Comparison of ENCODE assay signal across 21 mouse cellular contexts in genomic region chr4:7979772-7980351, GRCm38 (mm10).
DNase-seq lines count a peak whose midpoint lies in the region; ATAC-seq lines count a peak whose summit lies in the region.
"Had no signal": no experiment of that assay in that cellular context is flagged by ENCODE, and none has a peak within 500 bp of the region (broad histone marks: within the 10 kb centered on the region; RNA-seq: fewer than 3 reads in every experiment).

No protein-coding gene starts in this region.

- no peaks in the 10 kb centered on the region for H3K4me1 ChIP-seq in hindbrain, embryonic 16.5 days (ENCODE audit: control insufficient read depth, insufficient read depth, low read depth, low read length)
- no peaks in the 10 kb centered on the region for H3K4me1 ChIP-seq in hindbrain, embryonic 12.5 days
- no peaks in the 10 kb centered on the region for H3K4me1 ChIP-seq in neural tube, embryonic 15.5 days
- H3K4me1 ChIP-seq: heart, embryonic 10.5 days; hindbrain, embryonic 13.5 days had no signal

- H3K9me3 ChIP-seq in hindbrain, embryonic 16.5 days (ENCODE audit: control insufficient read depth, low read length), result no peaks in the 10 kb centered on the region
- H3K9me3 ChIP-seq in hindbrain, embryonic 12.5 days (replicated peaks), result no peaks in the 10 kb centered on the region
- no peaks in the 10 kb centered on the region for H3K9me3 ChIP-seq in neural tube, embryonic 15.5 days (replicated peaks)
- H3K9me3 ChIP-seq: embryonic facial prominence, embryonic 10.5 days; heart, embryonic 10.5 days; hindbrain, embryonic 13.5 days had no signal

- H3K4me2 ChIP-seq in hindbrain, embryonic 16.5 days (ENCODE audit: low read length), result no peak overlapping the region
- H3K4me2 ChIP-seq in hindbrain, embryonic 12.5 days (replicated peaks), result no peak overlapping the region
- no peak overlapping the region for H3K4me2 ChIP-seq in neural tube, embryonic 15.5 days
- H3K4me2 ChIP-seq: hindbrain, embryonic 13.5 days had no signal

- no peaks in the 10 kb centered on the region for H3K36me3 ChIP-seq in hindbrain, embryonic 16.5 days (ENCODE audit: control insufficient read depth, insufficient read depth, low read length)
- H3K36me3 ChIP-seq in hindbrain, embryonic 12.5 days, result no peaks in the 10 kb centered on the region
- no peaks in the 10 kb centered on the region for H3K36me3 ChIP-seq in neural tube, embryonic 15.5 days
- H3K36me3 ChIP-seq: embryonic facial prominence, embryonic 10.5 days; heart, embryonic 10.5 days; hindbrain, embryonic 13.5 days had no signal

- H3K27me3 ChIP-seq in hindbrain, embryonic 16.5 days (replicated peaks; ENCODE audit: control insufficient read depth, insufficient read depth, low read length), result no peaks in the 10 kb centered on the region
- no peaks in the 10 kb centered on the region for H3K27me3 ChIP-seq in hindbrain, embryonic 12.5 days
- no peaks in the 10 kb centered on the region for H3K27me3 ChIP-seq in neural tube, embryonic 15.5 days (replicated peaks)
- H3K27me3 ChIP-seq: hindbrain, embryonic 13.5 days had no signal

- no peak for DNase-seq in neural tube, embryonic 10.5 days (ENCODE audit: extremely low spot score, low spot score)
- DNase-seq in induced T-regulatory cell, adult 2 months (ENCODE audit: low read depth), result peak; percentile 32
- no peak for DNase-seq in heart, adult 18-20 months
- DNase-seq in T-cell, adult 2 months (ENCODE audit: low spot score), result no peak
- DNase-seq: adrenal gland, postnatal 14 days; cerebellum, adult 2 months; cerebellum, postnatal 10 days; gastrocnemius, adult 2 months; gastrocnemius, postnatal 25 days; heart, adult 11 months; heart, postnatal 10 days; heart, postnatal 4 days; kidney, adult 11 months had no signal

- peak; percentile 80 for ATAC-seq in hindbrain, embryonic 16.5 days
- no peak for ATAC-seq in hindbrain, embryonic 12.5 days (ENCODE audit: low FRiP score)
- ATAC-seq in neural tube, embryonic 15.5 days (ENCODE audit: low FRiP score), result no peak
- ATAC-seq: activated CD4-positive, CD25-positive, alpha-beta regulatory T cell, adult 4 months; forebrain, embryonic 16.5 days had no signal

- H3K9ac ChIP-seq in hindbrain, embryonic 16.5 days (ENCODE audit: low read depth, low read length), result no peak overlapping the region
- H3K9ac ChIP-seq in hindbrain, embryonic 12.5 days, result no peak overlapping the region
- H3K9ac ChIP-seq in neural tube, embryonic 15.5 days (replicated peaks), result no peak overlapping the region
- H3K9ac ChIP-seq: hindbrain, embryonic 13.5 days had no signal

- no peak overlapping the region for H3K27ac ChIP-seq in hindbrain, embryonic 16.5 days (ENCODE audit: low read depth, low read length)
- H3K27ac ChIP-seq in hindbrain, embryonic 12.5 days, result no peak overlapping the region
- peak overlapping the region; percentile 9; the same call in 1 of the 2 replicates for H3K27ac ChIP-seq in neural tube, embryonic 15.5 days (replicated peaks)
- H3K27ac ChIP-seq: embryonic facial prominence, embryonic 10.5 days; gastrocnemius, adult 2 months; heart, embryonic 10.5 days; hindbrain, embryonic 13.5 days had no signal

- no peak overlapping the region for H3K4me3 ChIP-seq in hindbrain, embryonic 16.5 days (ENCODE audit: low read length)
- H3K4me3 ChIP-seq in hindbrain, embryonic 12.5 days, result no peak overlapping the region
- no peak overlapping the region for H3K4me3 ChIP-seq in neural tube, embryonic 15.5 days (replicated peaks)
- H3K4me3 ChIP-seq: embryonic facial prominence, embryonic 10.5 days; gastrocnemius, adult 2 months; heart, embryonic 10.5 days; hindbrain, embryonic 13.5 days had no signal

- 63% methylated on average over 12 of the region's 12 CpGs for WGBS in hindbrain, embryonic 16.5 days
- WGBS in hindbrain, embryonic 12.5 days, result 82% methylated on average over 12 of the region's 12 CpGs
- WGBS in neural tube, embryonic 15.5 days, result 77% methylated on average over 12 of the region's 12 CpGs
